Mouse (Mus musculus) spleen, adult 12 weeks (tissue): ENCODE results near the gene Npvf.
A peak's percentile ranks its signal among the peaks of the same experiment; 100 is the strongest.
"Not testable (repeated sequence)": the region's sequence is repeated elsewhere in the genome, so short reads cannot be mapped to it uniquely, and the experiment has no call there.

Experiments used
- DNase-seq: peaks from one replicate; pipeline ENCODE4 v3.0.0; 2022; ENCODE audit warnings: low spot score

The Npvf gene

GRCm38 (mm10) chr6:50640377-50640776 lies 13.9 kb downstream of the Npvf start:
- no peak for DNase-seq

GRCm38 (mm10) chr6:50639656-50640055 lies 14.6 kb downstream of the Npvf start:
- DNase-seq: no peak

DNA sequence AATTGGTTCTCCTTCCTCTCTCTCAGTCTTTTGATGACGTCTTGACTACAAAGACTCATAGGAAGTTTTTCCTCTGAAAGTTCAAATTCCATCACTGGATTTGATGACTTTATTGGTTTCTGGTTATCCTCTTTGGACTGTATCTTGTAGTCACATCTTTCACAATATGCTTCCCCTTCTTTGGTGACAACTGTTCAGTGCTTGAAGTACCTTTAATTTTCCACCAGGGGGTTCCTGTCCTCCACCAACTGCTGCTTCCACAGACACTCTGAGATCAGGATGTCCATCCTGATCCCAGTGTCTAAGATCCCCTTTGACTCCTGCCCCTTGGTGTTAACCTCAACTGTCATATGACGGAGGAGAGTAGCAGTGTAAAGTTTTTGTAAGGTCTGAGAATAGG lies 28.1 kb downstream of the Npvf start:
- DNase-seq: not testable (repeated sequence)

GRCm38 (mm10) chr6:50618273-50618672 lies 36.0 kb downstream of the Npvf start:
- DNase-seq: not testable (repeated sequence)

GRCm38 (mm10) chr6:50601620-50602019 lies 52.6 kb downstream of the Npvf start:
- peak; percentile 39 for DNase-seq
